Mouse (Mus musculus): ENCODE data around the gene Kctd6. TPM values are rescaled to one million over a fixed set of nuclear protein-coding genes. Genes with fewer than 3 reads are reported as not detected.

The Kctd6 gene
- polyA plus RNA-seq, 1 experiment = not detected

- WGBS = 69% methylated on average over 5 of the region's 5 CpGs
- H3K4me3 ChIP-seq (ENCODE audit: insufficient read depth, low read depth, low read length) = no peak overlapping the region
- H3K4me1 ChIP-seq (ENCODE audit: control insufficient read depth, insufficient read depth, low read length) = no peaks in the 10 kb centered on the region
- no peak for TF ChIP-seq CTCF (IDR thresholded peaks at IDR 0.05; ENCODE audit: insufficient read depth, low read depth, low read length)
- no peak for TF ChIP-seq POLR2A (IDR thresholded peaks at IDR 0.05; ENCODE audit: insufficient read depth, low read depth, low read length)
- H3K27ac ChIP-seq (ENCODE audit: insufficient read depth, low read depth, low read length) = no peak overlapping the region
Observed at GRCm38 (mm10) chr14:8242388-8242920, 28.5 kb downstream of the Kctd6 start.

- TF ChIP-seq POLR2A (IDR thresholded peaks at IDR 0.05; ENCODE audit: insufficient read depth, low read depth, low read length) (no peak), CTCF (IDR thresholded peaks at IDR 0.05; ENCODE audit: insufficient read depth, low read depth, low read length) (no peak)
- WGBS = 68% methylated on average over 8 of the region's 8 CpGs
- no peaks in the 10 kb centered on the region for H3K4me1 ChIP-seq (ENCODE audit: control insufficient read depth, insufficient read depth, low read length)
- H3K4me3 ChIP-seq (ENCODE audit: insufficient read depth, low read depth, low read length) = no peak overlapping the region
- no peak overlapping the region for H3K27ac ChIP-seq (ENCODE audit: insufficient read depth, low read depth, low read length)
Observed at GRCm38 (mm10) chr14:8243136-8243888, 29.4 kb downstream of the Kctd6 start.

GRCm38 (mm10) chr14:8244211-8244611 is 30.3 kb downstream of the Kctd6 start:
- Histone ChIP-seq H3K4me3 (ENCODE audit: insufficient read depth, low read depth, low read length) (no peak overlapping the region), H3K27ac (ENCODE audit: insufficient read depth, low read depth, low read length) (no peak overlapping the region), H3K4me1 (ENCODE audit: control insufficient read depth, insufficient read depth, low read length) (no peaks in the 10 kb centered on the region)
- 83% methylated on average over 5 of the region's 5 CpGs for WGBS
- TF ChIP-seq POLR2A (IDR thresholded peaks at IDR 0.05; ENCODE audit: insufficient read depth, low read depth, low read length) = no peak

- H3K27ac ChIP-seq (ENCODE audit: insufficient read depth, low read depth, low read length) = no peak overlapping the region
- 87% methylated on average over 8 of the region's 8 CpGs for WGBS
- H3K4me1 ChIP-seq (ENCODE audit: control insufficient read depth, insufficient read depth, low read length) = no peaks in the 10 kb centered on the region
- TF ChIP-seq CTCF (IDR thresholded peaks at IDR 0.05; ENCODE audit: insufficient read depth, low read depth, low read length) = no peak
- no peak for TF ChIP-seq POLR2A (IDR thresholded peaks at IDR 0.05; ENCODE audit: insufficient read depth, low read depth, low read length)
- H3K4me3 ChIP-seq (ENCODE audit: insufficient read depth, low read depth, low read length) = no peak overlapping the region
Observed at GRCm38 (mm10) chr14:8246878-8247277, 32.9 kb downstream of the Kctd6 start.

GRCm38 (mm10) chr14:8249206-8249605 is 35.3 kb downstream of the Kctd6 start:
- 94% methylated on average over 1 of the region's 1 CpGs for WGBS
- no peaks in the 10 kb centered on the region for H3K4me1 ChIP-seq (ENCODE audit: control insufficient read depth, insufficient read depth, low read length)
- no peak overlapping the region for H3K4me3 ChIP-seq (ENCODE audit: insufficient read depth, low read depth, low read length)
- H3K27ac ChIP-seq (ENCODE audit: insufficient read depth, low read depth, low read length) = no peak overlapping the region
- TF ChIP-seq CTCF (IDR thresholded peaks at IDR 0.05; ENCODE audit: insufficient read depth, low read depth, low read length) (no peak), POLR2A (IDR thresholded peaks at IDR 0.05; ENCODE audit: insufficient read depth, low read depth, low read length) (no peak)

GRCm38 (mm10) chr14:8250141-8250871 is 36.4 kb downstream of the Kctd6 start:
- H3K4me3 ChIP-seq (ENCODE audit: insufficient read depth, low read depth, low read length) = no peak overlapping the region
- 92% methylated on average over 9 of the region's 9 CpGs for WGBS
- H3K27ac ChIP-seq (ENCODE audit: insufficient read depth, low read depth, low read length) = no peak overlapping the region
- no peak for TF ChIP-seq CTCF (IDR thresholded peaks at IDR 0.05; ENCODE audit: insufficient read depth, low read depth, low read length)
- TF ChIP-seq POLR2A (IDR thresholded peaks at IDR 0.05; ENCODE audit: insufficient read depth, low read depth, low read length) = no peak
- no peaks in the 10 kb centered on the region for H3K4me1 ChIP-seq (ENCODE audit: control insufficient read depth, insufficient read depth, low read length)

GRCm38 (mm10) chr14:8251330-8251885 is 37.5 kb downstream of the Kctd6 start:
- Histone ChIP-seq H3K4me3 (ENCODE audit: insufficient read depth, low read depth, low read length) (no peak overlapping the region), H3K27ac (ENCODE audit: insufficient read depth, low read depth, low read length) (no peak overlapping the region), H3K4me1 (ENCODE audit: control insufficient read depth, insufficient read depth, low read length) (no peaks in the 10 kb centered on the region)
- no peak for TF ChIP-seq POLR2A (IDR thresholded peaks at IDR 0.05; ENCODE audit: insufficient read depth, low read depth, low read length)
- no peak for TF ChIP-seq CTCF (IDR thresholded peaks at IDR 0.05; ENCODE audit: insufficient read depth, low read depth, low read length)
- WGBS = 92% methylated on average over 8 of the region's 8 CpGs

GRCm38 (mm10) chr14:8255076-8255729 is 41.3 kb downstream of the Kctd6 start:
- TF ChIP-seq POLR2A (IDR thresholded peaks at IDR 0.05; ENCODE audit: insufficient read depth, low read depth, low read length) (no peak), CTCF (IDR thresholded peaks at IDR 0.05; ENCODE audit: insufficient read depth, low read depth, low read length) (no peak)
- Histone ChIP-seq H3K27ac (ENCODE audit: insufficient read depth, low read depth, low read length) (no peak overlapping the region), H3K4me3 (ENCODE audit: insufficient read depth, low read depth, low read length) (no peak overlapping the region), H3K4me1 (ENCODE audit: control insufficient read depth, insufficient read depth, low read length) (no peaks in the 10 kb centered on the region)
- 60% methylated on average over 7 of the region's 7 CpGs for WGBS
